Mouse (Mus musculus) CD4-positive, CD25-positive, alpha-beta regulatory T cell (primary cell): ENCODE results near the gene Vmn1r101. TPM values are rescaled to one million over a fixed set of nuclear protein-coding genes. Genes with fewer than 3 reads are reported as not detected.

Source experiments
- polyA plus RNA-seq: library from polyadenylated mRNA; unstranded; fragments of 100-300 nt; shearing (Covaris generic); gene quantifications from one replicate; pipeline ENCODE4 v1.2.1, GENCODE M21; 2017

The Vmn1r101 gene
- not detected for polyA plus RNA-seq

DNA sequence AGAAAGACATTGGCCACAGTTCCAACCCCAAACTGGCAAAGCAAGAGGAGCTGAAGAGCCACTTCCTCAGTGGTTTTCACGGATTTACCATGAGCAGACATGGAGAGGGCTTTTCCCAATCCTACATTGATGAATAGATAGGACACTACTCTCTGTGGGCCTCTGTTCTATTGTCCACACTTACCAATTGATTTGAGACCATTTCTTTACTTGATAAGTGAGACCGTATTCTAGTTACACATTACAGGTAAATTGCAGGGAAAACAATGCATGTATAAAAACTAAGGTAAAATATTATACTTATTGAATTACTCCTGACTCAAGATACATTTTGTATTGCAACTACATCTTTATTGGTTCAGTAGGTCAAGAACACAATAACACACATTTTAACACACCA is at the start of gene Vmn1r101:
Vmn1r101 (minus strand) TSS at position 101 of the 400 bp plus-strand sequence.

GRCm38 (mm10) chr7:20474825-20475224 is 32.4 kb upstream of the Vmn1r101 start, which contains the start of gene Gm10670:
Gm10670 (minus strand) TSS chr7:20474925.

DNA sequence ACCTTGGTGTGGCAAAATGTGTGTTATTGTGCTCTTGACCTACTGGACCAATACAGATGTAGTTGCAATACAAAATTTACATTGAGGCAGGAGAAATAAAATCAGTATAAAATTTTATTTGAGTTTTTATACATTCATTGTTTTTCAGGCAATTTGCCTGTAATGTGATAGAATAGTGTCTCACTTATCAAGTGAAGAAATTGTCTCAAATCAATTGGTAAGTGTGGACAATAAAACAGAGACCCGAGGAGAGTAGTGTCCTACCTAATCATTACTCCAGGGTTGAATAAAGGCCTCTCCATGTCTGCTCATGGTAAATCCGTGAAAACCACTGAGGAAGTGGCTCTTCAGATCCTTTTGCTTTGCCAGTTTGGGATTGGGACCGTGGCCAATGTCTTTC is 24.8 kb downstream of the Vmn1r101 start, which contains the start of gene Vmn1r100:
Vmn1r100 (plus strand) TSS at position 301 of the 400 bp plus-strand sequence.

Other genes with a start within 250 kb of the Vmn1r101 start
- not detected for gene Vmn1r95, start 248.9 kb downstream of the Vmn1r101 start, polyA plus RNA-seq
- gene Gm6164, start 237.0 kb downstream of the Vmn1r101 start, polyA plus RNA-seq, result not detected
- gene Gm4498, start 208.8 kb downstream of the Vmn1r101 start, polyA plus RNA-seq, result not detected
- not detected for gene Gm5890, start 179.8 kb downstream of the Vmn1r101 start, polyA plus RNA-seq
- gene Gm4133, start 108.5 kb downstream of the Vmn1r101 start, polyA plus RNA-seq, result not detected
- gene Gm5728, start 67.2 kb downstream of the Vmn1r101 start, polyA plus RNA-seq, result not detected
- not detected for gene Vmn1r100, start 24.7 kb downstream of the Vmn1r101 start, polyA plus RNA-seq
- gene Gm10670, start 32.3 kb upstream of the Vmn1r101 start, polyA plus RNA-seq, result 0.19 TPM
- gene Vmn1r103, start 67.9 kb upstream of the Vmn1r101 start, polyA plus RNA-seq, result not detected
- gene Vmn1r104, start 91.2 kb upstream of the Vmn1r101 start, polyA plus RNA-seq, result 0.26 TPM
- gene Gm5726, start 103.2 kb upstream of the Vmn1r101 start, polyA plus RNA-seq, result not detected
- gene Gm4141, start 133.6 kb upstream of the Vmn1r101 start, polyA plus RNA-seq, result not detected
- not detected for gene Gm4513, start 156.4 kb upstream of the Vmn1r101 start, polyA plus RNA-seq
- gene Vmn1r107, start 226.3 kb upstream of the Vmn1r101 start, polyA plus RNA-seq, result not detected